ENCODE assay signal across 7 mouse cellular contexts in genomic region chr9:110531151-110531791, GRCm38 (mm10). TPM values are rescaled to one million over a fixed set of nuclear protein-coding genes. Genes with fewer than 3 reads are reported as not detected.
DNase-seq lines count a peak whose midpoint lies in the region; ATAC-seq and TF ChIP-seq lines count a peak whose summit lies in the region.

No protein-coding gene starts in this region.

- no peaks in the 10 kb centered on the region for H3K27me3 ChIP-seq in spleen, adult 2 months (ENCODE audit: control insufficient read depth, insufficient read depth, low read length)
- H3K27me3 ChIP-seq in forebrain, embryonic 10.5 days (ENCODE audit: poor library complexity, severe bottlenecking): no peaks in the 10 kb centered on the region
- no peaks in the 10 kb centered on the region for H3K27me3 ChIP-seq in limb, embryonic 14.5 days (ENCODE audit: control insufficient read depth, insufficient read depth, low read length)
- H3K27me3 ChIP-seq in stomach, embryonic 16.5 days (ENCODE audit: control insufficient read depth, insufficient read depth, low read length): no peaks in the 10 kb centered on the region

- peaks cover 23% of the 10 kb centered on the region for H3K4me1 ChIP-seq in spleen, adult 2 months (ENCODE audit: control insufficient read depth, insufficient read depth, insufficient read length)
- peaks cover 32% of the 10 kb centered on the region for H3K4me1 ChIP-seq in forebrain, embryonic 10.5 days
- H3K4me1 ChIP-seq in limb, embryonic 14.5 days (ENCODE audit: control insufficient read depth, insufficient read depth, low read length): peaks cover 19% of the 10 kb centered on the region
- peaks cover 15% of the 10 kb centered on the region for H3K4me1 ChIP-seq in stomach, embryonic 16.5 days (ENCODE audit: control insufficient read depth, insufficient read depth, low read length)

- WGBS in spleen, adult 2 months: 24% methylated on average over 6 of the region's 6 CpGs
- WGBS in forebrain, embryonic 10.5 days: 30% methylated on average over 6 of the region's 6 CpGs
- WGBS in limb, embryonic 14.5 days: 21% methylated on average over 6 of the region's 6 CpGs
- WGBS in stomach, embryonic 16.5 days: 21% methylated on average over 6 of the region's 6 CpGs

- peak overlapping the region; percentile 99; the same call in 1 of the 2 replicates for H3K9ac ChIP-seq in limb, embryonic 14.5 days (ENCODE audit: low read depth, low read length, severe bottlenecking)
- peak overlapping the region; percentile 100 for H3K9ac ChIP-seq in stomach, embryonic 16.5 days (ENCODE audit: low read length)

- intact Hi-C loops in left cerebral cortex, postnatal 10 days (cut with DNase I): no loop called here

- no peak for ATAC-seq in limb, embryonic 14.5 days (ENCODE audit: low FRiP score, low read depth)
- ATAC-seq in stomach, embryonic 16.5 days (ENCODE audit: insufficient read depth, low FRiP score): no peak

- H3K27ac ChIP-seq in spleen, adult 2 months (ENCODE audit: insufficient read depth, low read length): peak overlapping the region; percentile 52; the same call in 1 of the 2 replicates
- H3K27ac ChIP-seq in forebrain, embryonic 10.5 days: peak overlapping the region; percentile 100
- H3K27ac ChIP-seq in limb, embryonic 14.5 days (replicated peaks; ENCODE audit: low read depth, low read length): peak overlapping the region; percentile 100
- H3K27ac ChIP-seq in stomach, embryonic 16.5 days (ENCODE audit: low read length): peak overlapping the region; percentile 100

- TF ChIP-seq POLR2A in spleen, adult 2 months (IDR thresholded peaks at IDR 0.05; ENCODE audit: low read depth, low read length): no peak
- TF ChIP-seq POLR2A in limb, embryonic 14.5 days (IDR thresholded peaks at IDR 0.05; ENCODE audit: borderline replicate concordance, extremely low read depth, insufficient read depth, insufficient read length): no peak

- no peaks in the 10 kb centered on the region for H3K36me3 ChIP-seq in spleen, adult 2 months (ENCODE audit: control insufficient read depth, insufficient read depth, low read length)
- peaks cover 18% of the 10 kb centered on the region for H3K36me3 ChIP-seq in forebrain, embryonic 10.5 days (replicated peaks)
- no peaks in the 10 kb centered on the region for H3K36me3 ChIP-seq in limb, embryonic 14.5 days (ENCODE audit: control insufficient read depth, insufficient read depth, low read length)
- H3K36me3 ChIP-seq in stomach, embryonic 16.5 days (ENCODE audit: control insufficient read depth, insufficient read depth, low read length): no peaks in the 10 kb centered on the region

- peak overlapping the region; percentile 43 for H3K4me2 ChIP-seq in limb, embryonic 14.5 days (replicated peaks; ENCODE audit: low read depth, low read length, severe bottlenecking)
- H3K4me2 ChIP-seq in stomach, embryonic 16.5 days (ENCODE audit: low read depth, low read length): peak overlapping the region; percentile 60

- H3K4me3 ChIP-seq in spleen, adult 2 months (ENCODE audit: extremely low read depth, insufficient read depth, insufficient read length): no peak overlapping the region; the same call in 1 of the 2 replicates
- peak overlapping the region; percentile 99 for H3K4me3 ChIP-seq in forebrain, embryonic 10.5 days
- peak overlapping the region; percentile 98 for H3K4me3 ChIP-seq in limb, embryonic 14.5 days (replicated peaks; ENCODE audit: low read length)
- H3K4me3 ChIP-seq in stomach, embryonic 16.5 days (replicated peaks; ENCODE audit: low read length): peak overlapping the region; percentile 99

- no peaks in the 10 kb centered on the region for H3K9me3 ChIP-seq in forebrain, embryonic 10.5 days
- no peaks in the 10 kb centered on the region for H3K9me3 ChIP-seq in limb, embryonic 14.5 days (ENCODE audit: control insufficient read depth, low read length)
- no peaks in the 10 kb centered on the region for H3K9me3 ChIP-seq in stomach, embryonic 16.5 days (replicated peaks; ENCODE audit: control insufficient read depth, low read length)

- no peak for TF ChIP-seq CTCF in spleen, adult 2 months (IDR thresholded peaks at IDR 0.05; ENCODE audit: extremely low read depth, insufficient read depth, insufficient read length, insufficient replicate concordance)

- no peak for DNase-seq in spleen, adult 2 months (ENCODE audit: low read depth in 1 of 2, low spot score in 2 of 2)
- DNase-seq in spleen, adult 12 weeks (ENCODE audit: low spot score): no peak
- no peak for DNase-seq in forebrain, embryonic 10.5 days (ENCODE audit: extremely low spot score, low spot score)
- no peak for DNase-seq in limb, embryonic 14.5 days (ENCODE audit: low spot score)
- DNase-seq in right cerebral cortex, adult 18-20 months: no peak
- no peak for DNase-seq in left cerebral cortex, postnatal 10 days (ENCODE audit: extremely low spot score in 1 of 2, low spot score in 2 of 2)

RNA-seq across cellular contexts. Expression of gene Setd2, which starts 1.1 kb away (rescaled TPM):
- polyA plus RNA-seq in spleen, adult 2 months (2012; rRNA removed): 49.4 and 51.8 TPM in 2 replicates
- polyA plus RNA-seq in forebrain, embryonic 10.5 days (2016; fragmentation: Nextera tagmentation; extraction: Ambion mirVana): 35.3 and 38.0 TPM in 2 replicates
- polyA plus RNA-seq in limb, embryonic 14.5 days (2012; rRNA removed): 86.3 and 86.5 TPM in 2 replicates
- polyA plus RNA-seq in limb, embryonic 14.5 days (2014; fragmentation: Nextera tagmentation; extraction: Ambion mirVana): 52.7 and 58.0 TPM in 2 replicates
- 27.0 and 29.0 TPM in 2 replicates for polyA plus RNA-seq in stomach, embryonic 16.5 days (2015; fragmentation: Nextera tagmentation; extraction: Ambion mirVana)
- 10 to 100 TPM; 77.2 to 80.2 TPM for total RNA-seq in left cerebral cortex, postnatal 10 days (2021)

RNA-seq across cellular contexts. Expression of gene Kif9, which starts 54.5 kb away (rescaled TPM):
- polyA plus RNA-seq in spleen, adult 2 months (2012; rRNA removed): 1.3 and 2.1 TPM in 2 replicates
- 0.70 and 1.1 TPM in 2 replicates for polyA plus RNA-seq in forebrain, embryonic 10.5 days (2016; fragmentation: Nextera tagmentation; extraction: Ambion mirVana)
- polyA plus RNA-seq in limb, embryonic 14.5 days (2012; rRNA removed): 0.94 and 1.1 TPM in 2 replicates
- polyA plus RNA-seq in limb, embryonic 14.5 days (2014; fragmentation: Nextera tagmentation; extraction: Ambion mirVana): 0.77 and 1.2 TPM in 2 replicates
- polyA plus RNA-seq in stomach, embryonic 16.5 days (2015; fragmentation: Nextera tagmentation; extraction: Ambion mirVana): 0.99 and 2.3 TPM in 2 replicates
- 1 to 10 TPM; 4.4 to 4.5 TPM for total RNA-seq in left cerebral cortex, postnatal 10 days (2021)

RNA-seq across cellular contexts. Expression of gene Klhl18, which starts 54.8 kb away (rescaled TPM):
- 22.5 and 23.1 TPM in 2 replicates for polyA plus RNA-seq in spleen, adult 2 months (2012; rRNA removed)
- 8.2 TPM in 2 replicates for polyA plus RNA-seq in forebrain, embryonic 10.5 days (2016; fragmentation: Nextera tagmentation; extraction: Ambion mirVana)
- polyA plus RNA-seq in limb, embryonic 14.5 days (2012; rRNA removed): 21.0 and 23.9 TPM in 2 replicates
- polyA plus RNA-seq in limb, embryonic 14.5 days (2014; fragmentation: Nextera tagmentation; extraction: Ambion mirVana): 11.0 and 11.7 TPM in 2 replicates
- 10.2 and 12.0 TPM in 2 replicates for polyA plus RNA-seq in stomach, embryonic 16.5 days (2015; fragmentation: Nextera tagmentation; extraction: Ambion mirVana)
- total RNA-seq in left cerebral cortex, postnatal 10 days (2021): 10 to 100 TPM; 37.6 to 45.2 TPM
